Mouse (Mus musculus): ENCODE measurements around the gene Cd200r3.

The Cd200r3 gene

GRCm38 (mm10) chr16:44988667-44989357, 45.3 kb downstream of the Cd200r3 start:
- DNase-seq (ENCODE audit: low read depth, low spot score), result no peak

GRCm38 (mm10) chr16:44993319-44994019, 50.0 kb downstream of the Cd200r3 start:
- no peak for DNase-seq (ENCODE audit: low read depth, low spot score)

- DNase-seq (ENCODE audit: low read depth, low spot score), result no peak
Observed at GRCm38 (mm10) chr16:44994206-44994953, 50.9 kb downstream of the Cd200r3 start.

- no peak for DNase-seq (ENCODE audit: low read depth, low spot score)
Observed at GRCm38 (mm10) chr16:44995111-44995510, 51.6 kb downstream of the Cd200r3 start.

GRCm38 (mm10) chr16:44996701-44997100, 53.2 kb downstream of the Cd200r3 start:
- no peak for DNase-seq (ENCODE audit: low read depth, low spot score)

GRCm38 (mm10) chr16:44999537-44999936, 56.1 kb downstream of the Cd200r3 start:
- DNase-seq (ENCODE audit: low read depth, low spot score), result no peak

- no peak for DNase-seq (ENCODE audit: low read depth, low spot score)
Observed at GRCm38 (mm10) chr16:45004443-45004842, 61.0 kb downstream of the Cd200r3 start.

GRCm38 (mm10) chr16:45005280-45005679, 61.8 kb downstream of the Cd200r3 start:
- DNase-seq (ENCODE audit: low read depth, low spot score), result no peak

- DNase-seq (ENCODE audit: low read depth, low spot score), result no peak
Observed at GRCm38 (mm10) chr16:45006971-45007370, 63.5 kb downstream of the Cd200r3 start.

GRCm38 (mm10) chr16:45007807-45008206, 64.3 kb downstream of the Cd200r3 start:
- DNase-seq (ENCODE audit: low read depth, low spot score), result no peak

GRCm38 (mm10) chr16:45009634-45010033, 66.2 kb downstream of the Cd200r3 start:
- no peak for DNase-seq (ENCODE audit: low read depth, low spot score)

- DNase-seq (ENCODE audit: low read depth, low spot score), result no peak
Observed at GRCm38 (mm10) chr16:45015591-45015990, 72.1 kb downstream of the Cd200r3 start.

GRCm38 (mm10) chr16:45016488-45016887, 73.0 kb downstream of the Cd200r3 start:
- DNase-seq (ENCODE audit: low read depth, low spot score), result no peak

- no peak for DNase-seq (ENCODE audit: low read depth, low spot score)
Observed at GRCm38 (mm10) chr16:45018868-45019267, 75.4 kb downstream of the Cd200r3 start.

GRCm38 (mm10) chr16:45020055-45020454, 76.6 kb downstream of the Cd200r3 start:
- DNase-seq (ENCODE audit: low read depth, low spot score), result no peak

GRCm38 (mm10) chr16:45020669-45021309, 77.3 kb downstream of the Cd200r3 start:
- no peak for DNase-seq (ENCODE audit: low read depth, low spot score)

- DNase-seq (ENCODE audit: low read depth, low spot score), result no peak
Observed at GRCm38 (mm10) chr16:45021443-45021842, 78.0 kb downstream of the Cd200r3 start.

GRCm38 (mm10) chr16:45023904-45024303, 80.4 kb downstream of the Cd200r3 start:
- DNase-seq (ENCODE audit: low read depth, low spot score), result peak; percentile 18

GRCm38 (mm10) chr16:45025321-45025720, 81.8 kb downstream of the Cd200r3 start:
- no peak for DNase-seq (ENCODE audit: low read depth, low spot score)

- DNase-seq (ENCODE audit: low read depth, low spot score), result no peak
Observed at GRCm38 (mm10) chr16:45029080-45029479, 85.6 kb downstream of the Cd200r3 start.

- no peak for DNase-seq (ENCODE audit: low read depth, low spot score)
Observed at GRCm38 (mm10) chr16:45029493-45029892, 86.0 kb downstream of the Cd200r3 start.

GRCm38 (mm10) chr16:45030127-45030526, 86.6 kb downstream of the Cd200r3 start:
- no peak for DNase-seq (ENCODE audit: low read depth, low spot score)
